ENCODE assay signal across 8 mouse cellular contexts in the genomic region with DNA sequence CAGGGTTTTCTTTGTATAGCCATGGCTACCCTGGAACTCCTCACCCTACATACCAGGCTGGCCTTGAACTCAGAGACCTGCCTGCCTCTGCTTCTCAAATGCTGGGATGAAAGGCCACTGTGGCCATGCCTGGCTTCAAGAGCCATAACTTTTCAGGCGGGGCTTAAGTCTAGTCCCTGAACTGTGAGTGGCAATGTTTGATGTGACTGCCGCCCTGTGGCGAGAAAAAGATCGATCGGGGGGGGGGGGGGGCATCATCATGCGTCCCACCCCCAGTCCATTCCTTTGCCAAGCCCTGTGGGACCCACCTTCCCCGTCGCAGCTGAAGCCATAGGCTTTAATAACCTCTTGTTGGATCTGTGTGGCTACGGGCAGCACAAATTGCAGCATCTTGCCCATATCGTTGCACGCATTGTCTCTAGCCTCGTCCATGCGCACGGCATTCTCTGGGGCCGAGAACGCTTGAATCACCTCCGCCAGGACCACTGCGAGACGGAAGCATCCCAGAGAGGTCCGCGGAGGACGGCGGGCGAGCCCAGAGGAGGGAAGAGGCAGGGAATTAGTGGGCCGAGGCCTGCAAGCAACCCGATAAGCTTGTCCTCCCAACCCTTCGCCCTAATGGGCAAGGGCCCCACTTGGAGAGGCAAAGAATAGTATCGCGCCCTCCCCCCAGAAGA. TPM values are rescaled to one million over a fixed set of nuclear protein-coding genes. Genes with fewer than 3 reads are reported as not detected.
DNase-seq lines count a peak whose midpoint lies in the region; ATAC-seq and TF ChIP-seq lines count a peak whose summit lies in the region.

No protein-coding gene starts in this region.

- no peaks in the 10 kb centered on the region for H3K27me3 ChIP-seq in forebrain, embryonic 15.5 days
- H3K27me3 ChIP-seq in kidney, postnatal 0 days (ENCODE audit: insufficient read depth, low read length), result no peaks in the 10 kb centered on the region
- no peaks in the 10 kb centered on the region for H3K27me3 ChIP-seq in splenic B cell, adult 2 months (ENCODE audit: control insufficient read depth, insufficient read depth, low read length, poor library complexity, severe bottlenecking)

- H3K27ac ChIP-seq in bone marrow, adult 2 months (ENCODE audit: control insufficient read depth, insufficient read depth, low read depth, low read length, poor library complexity), result peak overlapping the region; percentile 97
- peak overlapping the region; percentile 98 for H3K27ac ChIP-seq in forebrain, embryonic 15.5 days (replicated peaks)
- peak overlapping the region; percentile 98 for H3K27ac ChIP-seq in kidney, postnatal 0 days

- 1% methylated on average over 29 of the region's 29 CpGs for WGBS in bone marrow, adult 2 months
- WGBS in forebrain, embryonic 15.5 days, result under 1% methylated on average over 29 of the region's 29 CpGs
- WGBS in kidney, postnatal 0 days, result under 1% methylated on average over 29 of the region's 29 CpGs

- H3K36me3 ChIP-seq in forebrain, embryonic 15.5 days, result peaks cover 17% of the 10 kb centered on the region; the same call in 1 of the 2 replicates
- H3K36me3 ChIP-seq in kidney, postnatal 0 days (ENCODE audit: insufficient read depth, low read length), result peaks cover 17% of the 10 kb centered on the region; the same call in 1 of the 2 replicates
- H3K36me3 ChIP-seq in splenic B cell, adult 2 months (ENCODE audit: control insufficient read depth, insufficient read depth, low read length, poor library complexity, severe bottlenecking), result no peaks in the 10 kb centered on the region; the same call in 1 of the 2 replicates

- H3K9ac ChIP-seq in forebrain, embryonic 15.5 days (replicated peaks), result peak overlapping the region; percentile 90
- peak overlapping the region; percentile 79 for H3K9ac ChIP-seq in kidney, postnatal 0 days (ENCODE audit: low read depth, low read length)

- H3K4me3 ChIP-seq in bone marrow, adult 2 months (replicated peaks; ENCODE audit: control insufficient read depth, low read depth, low read length), result peak overlapping the region; percentile 83
- H3K4me3 ChIP-seq in forebrain, embryonic 15.5 days, result peak overlapping the region; percentile 60
- H3K4me3 ChIP-seq in kidney, postnatal 0 days (replicated peaks; ENCODE audit: low read depth, low read length), result peak overlapping the region; percentile 59

- TF ChIP-seq POLR2A in bone marrow, adult 2 months (IDR thresholded peaks at IDR 0.05; ENCODE audit: borderline replicate concordance, control insufficient read depth, low read depth, low read length), result no peak

- H3K4me1 ChIP-seq in bone marrow, adult 2 months (ENCODE audit: control insufficient read depth, insufficient read depth, low read length), result peaks cover 6% of the 10 kb centered on the region
- H3K4me1 ChIP-seq in forebrain, embryonic 15.5 days, result peaks cover 32% of the 10 kb centered on the region
- peaks cover 17% of the 10 kb centered on the region; the same call in 1 of the 2 replicates for H3K4me1 ChIP-seq in kidney, postnatal 0 days (replicated peaks; ENCODE audit: insufficient read depth, low read length)

- peak; percentile 50 to 74 for DNase-seq in cerebellum, adult 18-20 months
- no peak for DNase-seq in cerebellum, postnatal 4 days (ENCODE audit: low spot score in 2 of 2)
- peak; percentile 86 for DNase-seq in 416B (ENCODE audit: low read depth)
- peak; percentile 83 for DNase-seq in kidney, postnatal 0 days (ENCODE audit: low spot score)
- DNase-seq in splenic B cell, adult 2 months (ENCODE audit: low read depth, low spot score), result peak; percentile 79

- TF ChIP-seq CTCF in bone marrow, adult 2 months (IDR thresholded peaks at IDR 0.05; ENCODE audit: control insufficient read depth, insufficient read depth, low read length), result peak; percentile 44
- peak; percentile 70 for TF ChIP-seq CTCF in kidney, postnatal 0 days (IDR thresholded peaks at IDR 0.05; ENCODE audit: low read depth)

- H3K9me3 ChIP-seq in forebrain, embryonic 15.5 days, result no peaks in the 10 kb centered on the region
- no peaks in the 10 kb centered on the region for H3K9me3 ChIP-seq in kidney, postnatal 0 days (replicated peaks; ENCODE audit: low read length)

- peak; percentile 24 for ATAC-seq in forebrain, embryonic 15.5 days (replicated peaks)
- ATAC-seq in kidney, postnatal 0 days (replicated peaks; ENCODE audit: low FRiP score, low read depth), result peak; percentile 2; the same call in 1 of the 2 replicates
- ATAC-seq in megakaryocyte, adult 5-6 weeks (ENCODE audit: poor library complexity, severe bottlenecking), result peak; percentile 24

- peak overlapping the region; percentile 73 for H3K4me2 ChIP-seq in forebrain, embryonic 15.5 days (replicated peaks)
- H3K4me2 ChIP-seq in kidney, postnatal 0 days (ENCODE audit: low read length), result peak overlapping the region; percentile 86

RNA-seq across cellular contexts. Expression of gene Grcc10, which starts 0.8 kb away (rescaled TPM):
- 138 and 208 TPM in 2 replicates for polyA plus RNA-seq in bone marrow, adult 2 months (2011; ENCODE audit: insufficient read depth, insufficient read length, low replicate concordance, missing spikeins)
- 652 and 676 TPM in 2 replicates for polyA plus RNA-seq in forebrain, embryonic 15.5 days (2015; fragmentation: Nextera tagmentation; extraction: Ambion mirVana)
- 549 and 600 TPM in 2 replicates for polyA plus RNA-seq in kidney, postnatal 0 days (2015; fragmentation: Nextera tagmentation; extraction: Ambion mirVana)
- 177 and 203 TPM in 2 replicates for total RNA-seq in megakaryocyte, adult 5-6 weeks (2015)
- total RNA-seq in megakaryocyte, adult 5-6 weeks (2017), result 121 and 136 TPM in 2 replicates

RNA-seq across cellular contexts. Expression of gene Ptpn6, which starts 1.8 kb away (rescaled TPM):
- polyA plus RNA-seq in bone marrow, adult 2 months (2011; ENCODE audit: insufficient read depth, insufficient read length, low replicate concordance, missing spikeins), result 239 and 439 TPM in 2 replicates
- 3.2 and 4.4 TPM in 2 replicates for polyA plus RNA-seq in forebrain, embryonic 15.5 days (2015; fragmentation: Nextera tagmentation; extraction: Ambion mirVana)
- polyA plus RNA-seq in kidney, postnatal 0 days (2015; fragmentation: Nextera tagmentation; extraction: Ambion mirVana), result 13.0 and 13.6 TPM in 2 replicates
- 308 and 336 TPM in 2 replicates for total RNA-seq in megakaryocyte, adult 5-6 weeks (2015)
- 1,009 and 1,024 TPM in 2 replicates for total RNA-seq in megakaryocyte, adult 5-6 weeks (2017)

RNA-seq across cellular contexts. Expression of gene Gm45234, which starts 15.5 kb away (rescaled TPM):
- polyA plus RNA-seq in bone marrow, adult 2 months (2011; ENCODE audit: insufficient read depth, insufficient read length, low replicate concordance, missing spikeins), result not detected in 2 replicates
- not detected in 2 replicates for polyA plus RNA-seq in forebrain, embryonic 15.5 days (2015; fragmentation: Nextera tagmentation; extraction: Ambion mirVana)
- polyA plus RNA-seq in kidney, postnatal 0 days (2015; fragmentation: Nextera tagmentation; extraction: Ambion mirVana), result not detected in 2 replicates
- not detected in 2 replicates for total RNA-seq in megakaryocyte, adult 5-6 weeks (2015)
- total RNA-seq in megakaryocyte, adult 5-6 weeks (2017), result not detected in 2 replicates

RNA-seq across cellular contexts. Expression of gene Atn1, which starts 16.0 kb away (rescaled TPM):
- 11.3 and 19.1 TPM in 2 replicates for polyA plus RNA-seq in bone marrow, adult 2 months (2011; ENCODE audit: insufficient read depth, insufficient read length, low replicate concordance, missing spikeins)
- polyA plus RNA-seq in forebrain, embryonic 15.5 days (2015; fragmentation: Nextera tagmentation; extraction: Ambion mirVana), result 22.3 and 24.5 TPM in 2 replicates
- 13.0 and 13.7 TPM in 2 replicates for polyA plus RNA-seq in kidney, postnatal 0 days (2015; fragmentation: Nextera tagmentation; extraction: Ambion mirVana)
- total RNA-seq in megakaryocyte, adult 5-6 weeks (2015), result 25.7 and 29.8 TPM in 2 replicates
- total RNA-seq in megakaryocyte, adult 5-6 weeks (2017), result 3.0 and 10.9 TPM in 2 replicates

RNA-seq across cellular contexts. Expression of gene Phb2, which starts 28.2 kb away (rescaled TPM):
- polyA plus RNA-seq in bone marrow, adult 2 months (2011; ENCODE audit: insufficient read depth, insufficient read length, low replicate concordance, missing spikeins), result 143 and 213 TPM in 2 replicates
- 271 and 275 TPM in 2 replicates for polyA plus RNA-seq in forebrain, embryonic 15.5 days (2015; fragmentation: Nextera tagmentation; extraction: Ambion mirVana)
- polyA plus RNA-seq in kidney, postnatal 0 days (2015; fragmentation: Nextera tagmentation; extraction: Ambion mirVana), result 404 and 411 TPM in 2 replicates
- 99.5 and 115 TPM in 2 replicates for total RNA-seq in megakaryocyte, adult 5-6 weeks (2015)
- total RNA-seq in megakaryocyte, adult 5-6 weeks (2017), result 152 and 160 TPM in 2 replicates

Comparison
In these comparisons a context has a peak if more than half of its experiments do, and no peak if none do; other contexts are left out.
1. DNase-seq: peak in cerebellum, adult 18-20 months (2 of 2), 416B (single experiment), kidney, postnatal 0 days (single experiment) and splenic B cell, adult 2 months (single experiment); none in cerebellum, postnatal 4 days (0 of 2).
2. RNA of gene Ptpn6, which starts 1.8 kb away (polyA plus RNA-seq): 239 to 439 TPM in bone marrow, adult 2 months; 13.0 to 13.6 TPM in kidney, postnatal 0 days and 3.2 to 4.4 TPM in forebrain, embryonic 15.5 days; every median in the first group is over 10 times any median in the second.
3. Peak in every context shown above with its lines, with median percentiles within 50 percentile points of each other: H3K27ac ChIP-seq, H3K4me3 ChIP-seq and ATAC-seq.